Mouse (Mus musculus) T-helper 2 cell (primary cell): ENCODE results near the gene Polr2m.

ENCODE experiments used
- in situ Hi-C: fragments of 300-600 bp; cut with MboI, MseI; formaldehyde crosslinking; loops from one replicate; pipeline ENCODE4 v1.15.1; 2025; ENCODE audit warnings: high pct_unique_total_duplicates

Polr2m gene

GRCm38 (mm10) chr9:71475536-71475935 is 10.2 kb downstream of the Polr2m start:
- in situ Hi-C loops = no loop called here

- in situ Hi-C loops = no loop called here
Observed at GRCm38 (mm10) chr9:71467434-71467833, 18.3 kb downstream of the Polr2m start.

- in situ Hi-C loops = no loop called here
Observed at GRCm38 (mm10) chr9:71466111-71466510, 19.6 kb downstream of the Polr2m start.

GRCm38 (mm10) chr9:71463072-71463667 is 22.6 kb downstream of the Polr2m start:
- in situ Hi-C loops = no loop called here

GRCm38 (mm10) chr9:71456738-71457137 is 29.0 kb downstream of the Polr2m start:
- in situ Hi-C loops = no loop called here

DNA sequence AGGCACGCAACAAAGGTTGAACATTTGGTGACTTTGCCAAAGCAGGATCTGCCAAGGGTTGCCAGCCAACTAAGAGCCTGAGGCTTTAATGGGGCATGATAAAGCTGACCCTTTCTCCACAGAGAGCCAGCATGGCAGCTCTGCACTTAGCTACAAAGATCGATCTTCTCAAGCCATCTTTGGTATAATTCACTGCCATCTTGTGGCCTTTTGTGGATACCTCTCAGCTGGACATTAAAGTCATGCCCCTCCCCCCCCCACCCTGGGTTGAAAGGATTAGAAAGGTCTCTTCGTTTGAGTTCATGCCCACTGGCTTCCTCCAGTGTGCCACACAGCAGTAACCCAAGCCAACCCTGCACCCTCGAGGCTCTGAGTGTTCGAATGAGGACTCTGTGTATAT is 31.8 kb downstream of the Polr2m start:
- in situ Hi-C loops = loop anchor here (5.0 kb wide), 1 partner anchor 47 kb away; no protein-coding TSS in a partner anchor

DNA sequence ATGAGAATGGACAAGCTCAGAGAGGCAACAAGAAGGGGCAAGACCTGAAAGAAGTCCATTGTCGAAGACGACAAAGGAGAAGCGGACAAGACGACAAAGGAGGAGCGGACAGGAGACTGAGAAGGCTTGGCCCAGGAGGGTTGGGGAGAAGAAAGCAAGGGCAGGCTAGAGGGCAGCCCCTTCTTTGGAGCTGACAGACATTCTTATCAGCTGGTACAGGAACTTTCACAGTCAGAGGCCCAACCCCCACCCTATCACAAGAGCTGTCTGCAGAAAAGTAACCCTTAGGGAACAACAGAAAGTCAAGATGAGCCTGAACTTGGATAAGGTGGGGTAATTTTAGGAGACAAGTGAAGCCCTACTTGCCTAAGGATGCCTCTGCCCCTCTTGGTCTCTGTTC is 32.4 kb downstream of the Polr2m start:
- in situ Hi-C loops = loop anchor here (5.0 kb wide), 1 partner anchor 46 kb away; no protein-coding TSS in a partner anchor

GRCm38 (mm10) chr9:71450626-71451025 is 35.1 kb downstream of the Polr2m start:
- in situ Hi-C loops = loop anchor here (5.0 kb wide), 1 partner anchor 43 kb away; no protein-coding TSS in a partner anchor

DNA sequence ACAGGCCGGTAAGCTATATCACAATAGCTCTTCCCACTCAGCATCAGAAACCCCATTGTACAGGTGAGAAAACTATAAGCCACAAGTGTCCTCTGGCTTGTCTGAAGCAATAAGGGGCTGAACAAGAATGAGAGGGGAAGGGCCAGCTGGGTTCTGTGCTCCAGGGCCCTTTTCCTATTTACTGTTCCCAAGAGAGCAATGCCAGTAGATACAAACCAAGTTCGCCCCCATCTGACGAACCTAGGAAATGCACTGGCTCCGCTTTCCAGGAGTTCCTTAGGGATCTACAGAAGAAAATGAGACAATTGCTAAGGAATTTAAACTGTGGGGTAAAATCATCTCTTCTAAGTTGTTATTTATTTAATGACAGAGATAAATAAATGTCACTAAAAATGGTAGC is 38.2 kb downstream of the Polr2m start:
- in situ Hi-C loops = no loop called here

GRCm38 (mm10) chr9:71445308-71445707 is 40.4 kb downstream of the Polr2m start:
- in situ Hi-C loops = no loop called here

GRCm38 (mm10) chr9:71438146-71438545 is 47.6 kb downstream of the Polr2m start:
- in situ Hi-C loops = no loop called here
